Mouse (Mus musculus): ENCODE results near the gene Tmem141. TPM values are rescaled to one million over a fixed set of nuclear protein-coding genes. Genes with fewer than 3 reads are reported as not detected.

Gene Tmem141
- polyA plus RNA-seq, 1 experiment = 12.9 TPM

DNA sequence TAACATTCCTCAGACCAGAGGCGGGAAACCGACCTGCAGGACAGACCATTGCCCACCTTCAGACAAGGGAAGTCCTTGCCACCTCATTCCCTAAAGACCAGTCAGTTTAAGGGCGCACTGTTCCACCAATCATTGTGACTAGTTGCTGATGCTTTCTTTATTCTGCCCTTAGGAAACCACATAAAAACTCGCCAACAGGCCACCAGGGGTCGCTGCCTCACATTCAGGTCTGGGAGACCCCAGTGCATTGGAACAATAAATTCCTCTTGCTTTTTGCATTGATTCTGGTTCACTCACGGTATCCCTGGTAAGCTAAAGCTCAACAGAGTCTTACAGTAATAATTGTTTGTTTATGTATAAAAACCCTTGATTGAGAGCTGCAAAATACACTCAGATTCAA is 18.1 kb upstream of the Tmem141 start:
- H3K36me3 ChIP-seq (ENCODE audit: control insufficient read depth, insufficient read depth) = no peaks in the 10 kb centered on the region
- peaks cover 16% of the 10 kb centered on the region for H3K27me3 ChIP-seq (ENCODE audit: control insufficient read depth, insufficient read depth, insufficient read length)
- H3K79me3 ChIP-seq (ENCODE audit: low read depth) = no peaks in the 10 kb centered on the region
- H3K4me3 ChIP-seq (ENCODE audit: insufficient read depth, poor library complexity, severe bottlenecking) = no peak overlapping the region
- H3ac ChIP-seq (ENCODE audit: control insufficient read depth, insufficient read length, low read depth) = no peak overlapping the region
- H3K79me2 ChIP-seq (ENCODE audit: control insufficient read depth, insufficient read depth) = no peaks in the 10 kb centered on the region
- TF ChIP-seq CTCF (IDR thresholded peaks at IDR 0.05; ENCODE audit: control insufficient read depth, insufficient read depth, insufficient read length) = no peak
- TF ChIP-seq MYOG (IDR thresholded peaks at IDR 0.05; ENCODE audit: control insufficient read depth, extremely low read depth, insufficient read length) = no peak
- no peak for TF ChIP-seq MYOD1 (IDR thresholded peaks at IDR 0.05; ENCODE audit: control insufficient read depth, insufficient read length, low read depth)
- TF ChIP-seq MAX (IDR thresholded peaks at IDR 0.05) = no peak
- TF ChIP-seq USF1 (IDR thresholded peaks at IDR 0.05; ENCODE audit: low read depth) = no peak
- no peak for TF ChIP-seq FOSL1 (IDR thresholded peaks at IDR 0.05; ENCODE audit: insufficient read depth, low read length, poor library complexity, severe bottlenecking)
- TF ChIP-seq CEBPB (IDR thresholded peaks at IDR 0.05; ENCODE audit: low read depth) = no peak

- TF ChIP-seq MAX (IDR thresholded peaks at IDR 0.05) = no peak
- peak; percentile 1 for TF ChIP-seq CTCF (IDR thresholded peaks at IDR 0.05; ENCODE audit: control insufficient read depth, insufficient read depth, insufficient read length)
- Histone ChIP-seq H3K79me2 (ENCODE audit: control insufficient read depth, insufficient read depth) (no peaks in the 10 kb centered on the region), H3K79me3 (ENCODE audit: low read depth) (no peaks in the 10 kb centered on the region), H3K4me3 (ENCODE audit: insufficient read depth, poor library complexity, severe bottlenecking) (no peak overlapping the region), H3K36me3 (ENCODE audit: control insufficient read depth, insufficient read depth) (no peaks in the 10 kb centered on the region), H3ac (ENCODE audit: control insufficient read depth, insufficient read length, low read depth) (no peak overlapping the region), H3K27me3 (ENCODE audit: control insufficient read depth, insufficient read depth, insufficient read length) (peaks cover 4% of the 10 kb centered on the region)
Measured at GRCm38 (mm10) chr2:25634046-25634445, 12.2 kb upstream of the Tmem141 start.

DNA sequence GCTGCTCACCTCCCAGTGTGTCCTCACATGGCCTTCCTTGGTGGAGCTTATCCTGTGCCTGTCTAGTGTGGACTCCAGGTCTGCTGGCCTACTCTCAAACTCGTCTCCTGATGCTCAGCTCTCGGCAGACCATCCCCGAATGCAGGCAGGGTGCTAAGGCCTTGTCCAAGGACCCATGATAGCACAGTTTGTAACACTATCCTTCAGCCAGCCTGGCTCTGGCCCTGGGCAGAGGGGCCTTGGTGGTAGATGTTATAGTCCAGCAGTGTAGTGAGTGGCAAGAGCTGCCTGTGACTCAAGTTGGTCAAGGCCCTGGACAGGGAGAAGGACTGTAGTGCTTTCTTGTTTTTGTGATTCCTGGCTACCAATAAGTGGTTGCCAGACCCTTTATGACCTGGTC is 11.8 kb upstream of the Tmem141 start:
- H3ac ChIP-seq (ENCODE audit: control insufficient read depth, insufficient read length, low read depth) = no peak overlapping the region

GRCm38 (mm10) chr2:25628738-25629137 is 6.9 kb upstream of the Tmem141 start:
- Histone ChIP-seq H3ac (ENCODE audit: control insufficient read depth, insufficient read length, low read depth) (no peak overlapping the region), H3K79me3 (ENCODE audit: low read depth) (no peaks in the 10 kb centered on the region), H3K4me3 (ENCODE audit: insufficient read depth, poor library complexity, severe bottlenecking) (no peak overlapping the region), H3K27me3 (ENCODE audit: control insufficient read depth, insufficient read depth, insufficient read length) (peaks cover 22% of the 10 kb centered on the region), H3K36me3 (ENCODE audit: control insufficient read depth, insufficient read depth) (no peaks in the 10 kb centered on the region), H3K79me2 (ENCODE audit: control insufficient read depth, insufficient read depth) (no peaks in the 10 kb centered on the region)
- TF ChIP-seq USF1 (IDR thresholded peaks at IDR 0.05; ENCODE audit: low read depth) (no peak), MYOG (IDR thresholded peaks at IDR 0.05; ENCODE audit: control insufficient read depth, extremely low read depth, insufficient read length) (no peak), CTCF (IDR thresholded peaks at IDR 0.05; ENCODE audit: control insufficient read depth, insufficient read depth, insufficient read length) (no peak)

More for the DNA sequence above, 11.8 kb upstream of the Tmem141 start:
- TF ChIP-seq USF1 (IDR thresholded peaks at IDR 0.05; ENCODE audit: low read depth) = no peak
- no peak for TF ChIP-seq FOSL1 (IDR thresholded peaks at IDR 0.05; ENCODE audit: insufficient read depth, low read length, poor library complexity, severe bottlenecking)
- H3K79me3 ChIP-seq (ENCODE audit: low read depth) = no peaks in the 10 kb centered on the region
- no peaks in the 10 kb centered on the region for H3K36me3 ChIP-seq (ENCODE audit: control insufficient read depth, insufficient read depth)
- peaks cover 4% of the 10 kb centered on the region for H3K27me3 ChIP-seq (ENCODE audit: control insufficient read depth, insufficient read depth, insufficient read length)
- no peak overlapping the region for H3K4me3 ChIP-seq (ENCODE audit: insufficient read depth, poor library complexity, severe bottlenecking)
- H3K79me2 ChIP-seq (ENCODE audit: control insufficient read depth, insufficient read depth) = no peaks in the 10 kb centered on the region

DNA sequence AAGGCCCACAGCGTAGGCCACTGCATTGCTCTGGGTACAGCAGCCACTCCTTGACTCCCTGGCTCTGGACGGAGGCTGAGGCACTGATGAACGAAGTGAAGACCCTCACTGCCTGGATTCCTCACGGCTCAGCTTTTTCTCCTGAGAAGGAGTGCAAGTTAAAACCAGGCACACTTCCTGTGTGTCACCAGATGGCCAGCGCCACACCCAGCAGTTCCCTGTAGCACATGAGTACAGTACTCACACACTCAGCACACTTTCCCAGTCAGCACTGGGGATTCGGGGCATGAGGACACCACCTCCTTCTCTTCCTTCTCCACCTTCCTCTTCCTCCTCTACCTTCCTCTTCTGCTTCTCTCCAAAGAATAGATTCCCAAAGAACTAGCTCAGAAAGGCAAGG is 6.0 kb upstream of the Tmem141 start, which contains the start of gene Fcna:
Fcna (minus strand) TSS at position 220 of the 400 bp plus-strand sequence.
- no peak within 1 kb of the TSS for H3K4me3 ChIP-seq (ENCODE audit: insufficient read depth, poor library complexity, severe bottlenecking)
- TF ChIP-seq CEBPB (IDR thresholded peaks at IDR 0.05; ENCODE audit: low read depth) (no peak), CTCF (IDR thresholded peaks at IDR 0.05; ENCODE audit: control insufficient read depth, insufficient read depth, insufficient read length) (no peak), FOSL1 (IDR thresholded peaks at IDR 0.05; ENCODE audit: insufficient read depth, low read length, poor library complexity, severe bottlenecking) (no peak), MYOG (IDR thresholded peaks at IDR 0.05; ENCODE audit: control insufficient read depth, extremely low read depth, insufficient read length) (no peak), MYOD1 (IDR thresholded peaks at IDR 0.05; ENCODE audit: control insufficient read depth, insufficient read length, low read depth) (no peak), USF1 (IDR thresholded peaks at IDR 0.05; ENCODE audit: low read depth) (no peak), MAX (IDR thresholded peaks at IDR 0.05) (no peak)
- peaks cover 26% of the 10 kb centered on the region for H3K27me3 ChIP-seq (ENCODE audit: control insufficient read depth, insufficient read depth, insufficient read length)
- H3K36me3 ChIP-seq (ENCODE audit: control insufficient read depth, insufficient read depth) = no peaks in the 10 kb centered on the region
- no peaks in the 10 kb centered on the region for H3K79me3 ChIP-seq (ENCODE audit: low read depth)
- no peak within 1 kb of the TSS for H3ac ChIP-seq (ENCODE audit: control insufficient read depth, insufficient read length, low read depth)
- no peaks in the 10 kb centered on the region for H3K79me2 ChIP-seq (ENCODE audit: control insufficient read depth, insufficient read depth)

DNA sequence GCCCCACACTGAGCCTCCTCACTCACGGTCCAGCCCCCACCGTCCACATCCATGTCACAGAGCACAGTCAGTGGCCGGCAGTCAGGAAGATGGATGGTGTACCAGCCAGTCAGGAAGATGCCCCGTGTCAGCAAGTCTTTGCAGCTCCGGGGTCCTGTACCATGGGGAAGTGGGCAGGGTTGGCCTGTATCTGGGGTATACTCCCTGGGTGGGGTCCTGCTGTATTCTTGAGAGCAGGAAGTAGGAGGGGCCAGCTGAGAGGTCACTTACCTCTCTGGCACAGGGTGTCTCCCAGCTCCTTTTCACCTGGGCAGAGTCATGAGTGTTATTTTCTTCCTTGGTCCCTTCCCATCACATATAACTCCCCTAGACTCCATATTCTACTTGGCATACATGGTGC is 4.2 kb upstream of the Tmem141 start:
- no peaks in the 10 kb centered on the region for H3K36me3 ChIP-seq (ENCODE audit: control insufficient read depth, insufficient read depth)
- H3K27me3 ChIP-seq (ENCODE audit: control insufficient read depth, insufficient read depth, insufficient read length) = peaks cover 26% of the 10 kb centered on the region
- no peak overlapping the region for H3ac ChIP-seq (ENCODE audit: control insufficient read depth, insufficient read length, low read depth)
- H3K79me2 ChIP-seq (ENCODE audit: control insufficient read depth, insufficient read depth) = no peaks in the 10 kb centered on the region
- H3K79me3 ChIP-seq (ENCODE audit: low read depth) = no peaks in the 10 kb centered on the region
- H3K4me3 ChIP-seq (ENCODE audit: insufficient read depth, poor library complexity, severe bottlenecking) = no peak overlapping the region
- TF ChIP-seq MYOG (IDR thresholded peaks at IDR 0.05; ENCODE audit: control insufficient read depth, extremely low read depth, insufficient read length) (no peak), CTCF (IDR thresholded peaks at IDR 0.05; ENCODE audit: control insufficient read depth, insufficient read depth, insufficient read length) (no peak), USF1 (IDR thresholded peaks at IDR 0.05; ENCODE audit: low read depth) (no peak), MAX (IDR thresholded peaks at IDR 0.05) (no peak), MYOD1 (IDR thresholded peaks at IDR 0.05; ENCODE audit: control insufficient read depth, insufficient read length, low read depth) (no peak), CEBPB (IDR thresholded peaks at IDR 0.05; ENCODE audit: low read depth) (no peak), FOSL1 (IDR thresholded peaks at IDR 0.05; ENCODE audit: insufficient read depth, low read length, poor library complexity, severe bottlenecking) (no peak)

All from C2C12 (cell line).